Mouse (Mus musculus): ENCODE results near the gene Cops7a. TPM values are rescaled to one million over a fixed set of nuclear protein-coding genes. Genes with fewer than 3 reads are reported as not detected.

The Cops7a gene
- total RNA-seq, 2 experiments from 2014 or later: 4.1 to 14.3 TPM

DNA sequence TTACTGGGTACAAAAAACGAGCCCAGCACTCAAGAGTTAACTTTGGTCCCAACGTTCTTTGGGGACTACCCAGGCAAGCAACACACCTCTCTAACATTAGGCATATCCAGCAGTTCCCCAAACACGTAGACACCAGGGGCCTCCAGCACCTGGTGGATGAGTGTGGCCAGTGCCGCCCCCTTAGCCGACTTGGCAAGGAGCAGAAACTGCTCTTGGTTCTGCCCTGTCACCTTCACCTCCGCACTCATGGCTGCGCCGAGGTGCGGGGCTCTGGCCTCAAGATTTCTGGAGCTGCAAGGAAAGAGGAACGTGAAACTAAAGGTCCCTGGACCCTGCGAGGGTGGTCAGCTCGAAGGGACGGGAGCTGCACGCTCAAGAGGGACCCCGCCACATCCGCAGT, 700 bp downstream of the Cops7a start:
- ATAC-seq (replicated peaks; ENCODE audit: low FRiP score, poor library complexity, severe bottlenecking): no peak

GRCm38 (mm10) chr6:124961021-124961420, 4.3 kb downstream of the Cops7a start:
- ATAC-seq (replicated peaks; ENCODE audit: low FRiP score, poor library complexity, severe bottlenecking): no peak

DNA sequence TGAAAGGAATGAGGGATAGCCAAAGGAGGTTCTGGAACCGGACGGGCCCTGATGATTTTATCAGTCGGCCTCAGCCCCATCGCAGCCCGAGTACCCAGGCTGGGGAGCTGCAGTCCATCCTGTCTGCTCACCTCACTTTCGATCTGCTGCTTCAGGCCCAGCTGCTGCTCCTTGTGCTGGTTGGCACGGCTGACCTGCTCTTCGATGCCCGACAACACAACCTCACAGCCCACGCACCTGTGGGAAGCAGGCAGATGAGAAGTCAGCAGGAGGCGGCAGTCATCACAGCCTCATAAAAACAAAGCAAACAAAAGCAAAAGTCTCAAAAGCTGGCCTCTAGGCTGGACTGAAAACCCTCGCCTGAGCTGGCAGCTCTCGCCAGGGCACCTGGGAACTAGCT, 5.4 kb downstream of the Cops7a start:
- ATAC-seq (replicated peaks; ENCODE audit: low FRiP score, poor library complexity, severe bottlenecking): no peak

- no peak for ATAC-seq (replicated peaks; ENCODE audit: low FRiP score, poor library complexity, severe bottlenecking)
These were observed 7.2 kb downstream of the Cops7a start for GRCm38 (mm10) chr6:124958127-124958526.

DNA sequence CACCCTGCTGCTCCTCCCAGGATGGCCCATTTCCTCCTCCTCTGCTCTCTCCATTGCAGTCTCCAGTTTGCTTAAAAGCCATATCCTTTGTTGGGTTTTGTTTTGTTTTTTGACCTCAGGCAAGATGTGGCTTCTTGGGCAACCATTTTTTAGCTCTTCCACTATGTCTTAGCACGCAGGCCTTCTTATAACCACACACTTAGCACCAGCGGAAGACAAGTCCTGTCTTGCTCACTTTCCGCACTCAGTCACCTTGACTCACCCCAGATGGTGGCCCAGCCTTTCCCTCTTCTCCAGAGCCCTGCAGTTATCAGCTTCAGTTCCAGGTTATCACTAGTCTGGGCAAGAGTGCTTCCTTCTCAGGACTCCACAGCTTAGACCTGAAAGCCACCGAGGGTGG, 10.1 kb downstream of the Cops7a start:
- no peak for ATAC-seq (replicated peaks; ENCODE audit: low FRiP score, poor library complexity, severe bottlenecking)

DNA sequence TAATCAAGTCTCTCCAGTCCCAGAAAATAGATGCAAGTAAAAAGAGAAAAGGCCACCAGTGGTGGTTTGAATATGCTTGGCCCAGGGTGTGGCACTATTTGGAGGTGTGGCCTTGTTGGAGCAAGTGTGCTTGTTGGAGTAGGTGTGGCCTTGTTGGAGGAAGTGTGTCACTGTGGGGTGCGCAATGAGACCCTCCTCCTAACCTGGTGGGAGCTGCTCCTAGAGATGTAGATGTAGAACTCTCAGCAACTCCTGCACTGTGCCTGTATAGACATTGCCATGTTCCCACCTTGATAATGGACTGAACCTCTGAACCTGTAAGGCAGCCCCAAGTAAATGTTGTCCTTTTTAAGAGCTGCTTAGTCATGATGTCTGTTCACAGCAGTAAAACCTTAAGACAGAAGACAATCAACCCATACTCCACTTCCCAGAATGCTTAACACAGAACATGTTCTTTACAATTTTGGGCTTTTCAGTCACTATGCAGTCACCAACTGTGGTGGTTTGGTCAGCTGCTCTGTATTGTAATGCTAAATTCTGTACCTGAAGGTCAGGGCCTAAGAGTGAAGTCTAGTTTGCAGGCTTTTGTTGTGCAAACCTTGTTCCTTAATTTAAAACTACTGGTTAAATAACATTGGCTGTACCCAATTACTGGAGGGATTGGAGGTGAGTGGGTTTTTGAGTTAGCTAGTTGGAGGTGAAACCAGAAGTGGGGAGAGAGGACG, 11.2 kb downstream of the Cops7a start:
- ATAC-seq (replicated peaks; ENCODE audit: low FRiP score, poor library complexity, severe bottlenecking): no peak

GRCm38 (mm10) chr6:124943526-124943925, 21.8 kb downstream of the Cops7a start:
- ATAC-seq (replicated peaks; ENCODE audit: low FRiP score, poor library complexity, severe bottlenecking): no peak

DNA sequence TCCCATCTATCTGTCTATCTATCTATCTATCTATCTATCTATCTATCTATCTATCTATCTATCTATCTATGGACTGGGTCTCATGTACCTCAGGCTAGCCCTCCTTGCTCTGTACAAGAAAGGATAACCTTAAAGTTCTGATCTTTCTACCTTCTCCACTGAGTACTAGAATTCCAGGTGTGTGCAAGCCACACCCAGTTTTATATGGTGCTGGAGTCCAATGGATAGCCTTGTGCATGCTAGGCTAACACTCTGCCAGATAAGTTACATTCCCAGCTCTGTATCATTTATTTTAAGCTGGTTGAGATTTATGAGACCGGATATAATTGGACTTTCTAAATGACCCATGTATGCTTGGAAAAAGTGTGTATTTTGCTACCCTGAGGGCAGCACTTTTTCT, 23.7 kb downstream of the Cops7a start:
- no peak for ATAC-seq (replicated peaks; ENCODE audit: low FRiP score, poor library complexity, severe bottlenecking)

DNA sequence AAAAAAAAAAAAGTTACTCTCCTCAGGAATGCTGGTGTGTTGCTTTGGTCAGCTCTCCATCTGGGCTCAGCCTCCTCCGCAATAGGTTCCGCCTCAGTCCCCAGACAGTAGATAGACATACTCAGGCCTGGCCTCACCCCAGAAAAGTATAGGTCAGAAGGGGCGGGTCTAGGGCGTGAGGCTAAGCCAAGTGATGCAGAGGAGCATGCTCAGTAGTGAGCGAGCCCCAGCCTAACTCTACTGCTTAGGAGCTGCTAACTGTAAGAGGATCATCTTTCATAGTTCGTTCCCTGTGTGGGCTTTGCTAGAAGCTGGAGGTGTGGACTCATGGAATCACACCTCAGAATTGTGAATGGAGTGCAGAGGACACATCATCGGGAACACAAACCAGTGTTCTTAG, 26.8 kb downstream of the Cops7a start:
- ATAC-seq (replicated peaks; ENCODE audit: low FRiP score, poor library complexity, severe bottlenecking): no peak

DNA sequence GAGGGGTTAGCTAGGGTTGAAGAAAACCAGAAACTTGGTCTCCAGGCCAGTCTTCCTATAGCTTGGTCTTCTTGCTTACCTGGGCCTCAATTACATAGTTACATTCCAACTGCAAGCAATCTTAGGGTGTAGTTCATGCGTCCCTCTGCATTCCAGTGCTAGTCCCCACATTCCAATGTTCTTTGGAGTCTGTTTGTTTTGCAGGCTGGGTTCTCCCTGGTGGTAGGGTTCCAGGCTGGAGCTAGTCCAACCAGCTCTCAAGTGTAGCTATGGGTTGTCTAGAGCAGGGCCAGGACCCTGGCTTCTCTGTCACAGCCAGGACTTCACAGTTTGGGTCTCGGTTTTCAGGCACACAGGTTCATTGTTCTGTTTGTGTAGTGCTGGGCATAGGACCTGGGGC, 27.8 kb downstream of the Cops7a start:
- no peak for ATAC-seq (replicated peaks; ENCODE audit: low FRiP score, poor library complexity, severe bottlenecking)

DNA sequence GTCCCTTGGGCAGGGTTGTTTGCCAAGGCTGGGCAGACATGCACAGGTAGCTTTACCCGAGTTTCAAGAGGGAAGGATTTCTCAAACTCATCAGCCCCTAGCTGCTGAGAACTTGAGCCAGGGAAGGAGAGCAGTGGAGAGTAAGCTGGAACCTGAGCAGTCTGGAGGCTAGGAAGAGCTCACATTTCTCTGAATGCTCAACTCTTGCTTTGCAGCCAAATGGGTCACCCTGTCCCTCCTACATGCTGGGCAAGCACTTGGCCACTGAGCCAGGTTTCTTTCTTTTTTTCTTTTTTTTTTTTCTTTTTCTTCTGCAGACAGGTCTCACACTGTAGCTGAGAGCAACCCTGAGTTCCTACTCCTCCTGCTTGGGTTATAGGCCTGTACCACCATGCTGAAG, 28.7 kb downstream of the Cops7a start:
- no peak for ATAC-seq (replicated peaks; ENCODE audit: low FRiP score, poor library complexity, severe bottlenecking)

DNA sequence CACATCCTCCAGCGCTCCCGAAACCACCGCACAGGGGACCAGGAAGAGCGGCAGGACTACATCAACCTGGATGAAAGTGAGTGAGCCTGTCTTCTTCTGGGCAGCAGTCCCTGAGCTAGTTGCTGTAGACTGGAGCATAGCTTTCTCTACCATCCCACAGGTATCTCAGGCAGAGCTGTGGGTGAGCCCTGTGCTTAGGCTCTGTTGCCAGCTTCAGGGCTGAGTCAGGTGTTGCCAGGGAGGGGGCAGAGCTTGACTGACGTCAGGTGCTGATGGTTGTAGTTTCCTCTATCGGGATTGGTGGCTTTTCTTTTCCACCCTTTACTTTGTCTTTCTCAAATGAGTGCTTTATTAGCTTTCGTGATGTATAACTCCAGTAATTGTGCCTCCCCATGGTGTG, 30.7 kb downstream of the Cops7a start:
- ATAC-seq (replicated peaks; ENCODE audit: low FRiP score, poor library complexity, severe bottlenecking): no peak

DNA sequence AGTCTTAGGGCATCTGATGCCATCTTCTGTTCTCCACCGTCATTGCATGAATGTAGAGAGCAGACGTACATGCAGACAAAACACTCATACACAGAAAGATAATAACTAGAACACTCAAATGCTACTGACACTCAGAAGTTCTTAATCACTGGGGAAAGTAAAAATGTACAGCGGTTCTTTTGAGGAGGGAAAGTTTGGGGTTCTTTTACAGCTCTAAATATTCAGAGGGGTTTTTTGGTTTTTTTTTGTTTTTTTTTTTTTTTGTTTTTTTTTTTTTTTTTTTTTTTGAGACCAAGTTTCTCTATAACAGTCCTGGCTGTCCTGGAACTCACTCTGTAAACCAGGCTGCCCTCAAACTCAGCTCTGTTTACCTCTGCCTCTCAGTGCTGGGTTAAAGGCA, 32.2 kb downstream of the Cops7a start:
- no peak for ATAC-seq (replicated peaks; ENCODE audit: low FRiP score, poor library complexity, severe bottlenecking)

- no peak for ATAC-seq (replicated peaks; ENCODE audit: low FRiP score, poor library complexity, severe bottlenecking)
These were observed 33.0 kb downstream of the Cops7a start for GRCm38 (mm10) chr6:124932314-124932695.

- ATAC-seq (replicated peaks; ENCODE audit: low FRiP score, poor library complexity, severe bottlenecking): peak; percentile 32
These were observed 33.6 kb downstream of the Cops7a start for GRCm38 (mm10) chr6:124931525-124932313.

- ATAC-seq (replicated peaks; ENCODE audit: low FRiP score, poor library complexity, severe bottlenecking): peak; percentile 85
These were observed 34.4 kb downstream of the Cops7a start, which contains the start of gene Mlf2 for GRCm38 (mm10) chr6:124930754-124931524. TSS of gene Mlf2 (plus strand) at chr6:124931386.

GRCm38 (mm10) chr6:124930231-124930630, 35.1 kb downstream of the Cops7a start:
- ATAC-seq (replicated peaks; ENCODE audit: low FRiP score, poor library complexity, severe bottlenecking): no peak

- ATAC-seq (replicated peaks; ENCODE audit: low FRiP score, poor library complexity, severe bottlenecking): no peak
These were observed 39.4 kb downstream of the Cops7a start for GRCm38 (mm10) chr6:124925941-124926340.

GRCm38 (mm10) chr6:124925173-124925793, 40.1 kb downstream of the Cops7a start:
- ATAC-seq (replicated peaks; ENCODE audit: low FRiP score, poor library complexity, severe bottlenecking): no peak

DNA sequence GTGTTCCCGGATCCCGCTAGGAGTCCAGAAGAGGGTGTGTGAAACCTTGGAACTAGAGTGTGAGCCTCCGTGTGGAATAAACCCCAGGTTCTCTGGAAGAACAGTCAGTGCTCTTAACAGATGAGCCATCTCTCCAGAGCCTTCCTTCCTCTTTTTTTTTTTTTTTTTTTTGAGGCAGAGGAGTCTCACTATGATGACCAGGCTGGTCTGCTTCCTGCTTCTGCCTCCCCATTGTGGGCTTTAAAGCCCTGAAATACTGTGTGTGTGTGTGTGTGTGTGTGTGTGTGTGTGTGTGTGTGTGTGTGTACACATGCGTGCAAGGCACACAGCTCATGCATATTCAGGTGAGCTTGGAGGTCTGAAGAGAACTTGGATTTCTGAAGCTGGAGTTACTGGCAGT, 43.8 kb downstream of the Cops7a start:
- ATAC-seq (replicated peaks; ENCODE audit: low FRiP score, poor library complexity, severe bottlenecking): no peak
